Mouse (Mus musculus): Measurements from ENCODE around the gene Hfe. TPM values are rescaled to one million over a fixed set of nuclear protein-coding genes. Genes with fewer than 3 reads are reported as not detected.

Gene Hfe
- total and polyA plus RNA-seq, 3 experiments = 0.08 to 1.0 (median 0.39) TPM

DNA sequence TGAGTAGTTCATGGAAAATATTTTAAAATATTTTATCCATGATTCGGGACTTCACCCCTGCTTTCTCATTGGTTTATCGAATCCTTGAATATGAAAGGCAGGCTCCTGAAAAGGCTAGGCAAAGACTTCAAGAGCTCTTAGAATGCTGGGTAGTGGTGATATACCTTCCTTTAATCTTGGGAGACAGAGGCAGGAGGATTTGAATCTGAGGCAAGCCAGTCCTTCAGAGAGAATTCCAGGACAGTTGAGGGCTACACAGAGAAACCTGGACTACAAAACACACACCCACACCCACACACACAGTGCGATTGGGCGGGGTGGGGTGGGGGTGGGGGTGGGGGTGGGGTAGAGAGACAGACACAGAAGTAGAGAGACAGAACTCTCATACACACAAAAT, 37.2 kb upstream of the Hfe start:
- Histone ChIP-seq H3K4me3 (replicated peaks in 1 of 3; ENCODE audit: low read depth in 2 of 3, low read length in 2 of 3, poor library complexity in 1 of 3) (no peak overlapping the region), H3K27ac (ENCODE audit: insufficient read depth, low read depth) (peak overlapping the region; percentile 80), H3K4me1 (ENCODE audit: control insufficient read depth in 1 of 2, insufficient read depth in 2 of 2) (peaks cover 3 to 31% of the 10 kb centered on the region in 2 experiments; a peak in 3 of 4 replicates), H3K4me2 (ENCODE audit: insufficient read depth, low read depth, poor library complexity, severe bottlenecking) (peak overlapping the region; percentile 93), H3K79me2 (replicated peaks; ENCODE audit: control insufficient read depth, extremely low read depth, insufficient read depth, poor library complexity, severe bottlenecking) (no peaks in the 10 kb centered on the region), H3K9me3 (replicated peaks; ENCODE audit: low read length) (no peaks in the 10 kb centered on the region), H3K36me3 (replicated peaks in 1 of 2; ENCODE audit: control insufficient read depth in 1 of 2, insufficient read depth in 1 of 2, low read length in 1 of 2) (no peaks in the 10 kb centered on the region), H3K9ac (ENCODE audit: insufficient read depth, low read depth) (peak overlapping the region; percentile 90), H3K27me3 (replicated peaks) (no peaks in the 10 kb centered on the region)
- no peak for DNase-seq (ENCODE audit: extremely low read depth)
- dilution Hi-C loops (cut with MboI; ENCODE audit: extremely low pct_ligation_motif_present, extremely low pct_unique_long_range_greater_than_20kb, low sequenced_read_pairs) = loop anchor here (10.0 kb wide), 1 partner anchor 53 kb away; the partner anchor contains the start of genes Hist1h1t and Hist1h4c
- TF ChIP-seq TBP (conservative IDR thresholded peaks at IDR 0.05; ENCODE audit: low read depth, low read length) (peak; percentile 23; the same call in 1 of the 2 replicates), ZNF384 (IDR thresholded peaks at IDR 0.05; ENCODE audit: low read depth, low read length) (no peak)
- in situ Hi-C loops (cut with MboI; ENCODE audit: low pct_ligation_motif_present, low pct_unique_long_range_greater_than_20kb, low sequenced_read_pairs) = no loop called here

DNA sequence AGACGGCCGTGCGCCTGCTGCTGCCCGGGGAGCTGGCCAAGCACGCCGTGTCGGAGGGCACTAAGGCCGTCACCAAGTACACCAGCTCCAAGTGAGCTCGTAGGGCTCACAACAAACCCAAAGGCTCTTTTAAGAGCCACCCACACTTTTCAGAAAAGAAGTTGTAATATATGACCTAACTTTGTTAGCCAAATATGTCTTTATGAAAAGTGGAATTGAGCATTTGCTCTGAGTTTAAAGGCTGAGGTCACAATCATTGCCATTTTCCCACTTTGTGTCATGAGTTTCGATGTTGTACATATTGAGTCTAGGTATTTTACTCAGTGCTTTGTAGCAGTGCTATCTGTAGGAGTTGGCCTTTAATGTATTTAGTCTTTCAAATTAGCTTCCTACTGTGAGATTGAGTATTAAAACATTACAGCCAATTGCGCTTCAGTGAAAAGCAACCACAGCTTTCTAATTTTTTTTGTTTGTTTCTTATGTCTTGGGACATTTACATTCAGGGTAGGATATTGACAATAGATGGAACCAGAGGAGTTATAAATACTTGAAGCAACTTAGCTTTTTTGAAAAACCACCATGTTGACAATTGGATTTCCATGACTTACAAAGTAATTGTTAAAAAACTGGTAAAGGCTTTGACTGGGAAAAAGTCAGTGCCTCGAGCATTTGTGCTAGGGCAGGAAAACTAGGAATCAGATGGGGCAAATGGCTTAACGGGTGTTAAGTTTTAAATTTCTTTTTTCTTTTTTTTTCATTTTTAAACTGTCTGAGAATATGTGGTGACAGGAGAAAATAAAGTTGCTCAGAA, 36.6 kb upstream of the Hfe start:
- no peaks in the 10 kb centered on the region for H3K79me2 ChIP-seq (replicated peaks; ENCODE audit: control insufficient read depth, extremely low read depth, insufficient read depth, poor library complexity, severe bottlenecking)
- peak overlapping the region; percentile 90 for H3K9ac ChIP-seq (ENCODE audit: insufficient read depth, low read depth)
- in situ Hi-C loops (cut with MboI; ENCODE audit: low pct_ligation_motif_present, low pct_unique_long_range_greater_than_20kb, low sequenced_read_pairs) = no loop called here
- dilution Hi-C loops (cut with MboI; ENCODE audit: extremely low pct_ligation_motif_present, extremely low pct_unique_long_range_greater_than_20kb, low sequenced_read_pairs) = loop anchor here (10.0 kb wide), 1 partner anchor 52 kb away; the partner anchor contains the start of genes Hist1h1t and Hist1h4c
- TF ChIP-seq RCOR1 (conservative IDR thresholded peaks at IDR 0.05; ENCODE audit: low read depth, low read length) (peak; percentile 68), E2F4 (IDR thresholded peaks at IDR 0.05; ENCODE audit: insufficient replicate concordance, low read depth, low read length) (0 out of 2 replicates have a peak, but pooled peaks have one; percentile 20), MEF2A (IDR thresholded peaks at IDR 0.05; ENCODE audit: borderline replicate concordance, low read depth, low read length) (no peak), ZMIZ1 (IDR thresholded peaks at IDR 0.05; ENCODE audit: low read depth, low read length) (peak; percentile 99), USF2 (conservative IDR thresholded peaks at IDR 0.05; ENCODE audit: low read depth, low read length) (peak; percentile 9; the same call in 1 of the 2 replicates), UBTF (IDR thresholded peaks at IDR 0.05; ENCODE audit: low read depth, low read length) (peak; percentile 92; the same call in 1 of the 2 replicates), NELFE (IDR thresholded peaks at IDR 0.05; ENCODE audit: low read depth, low read length) (0 out of 2 replicates have a peak, but pooled peaks have one; percentile 60), ZNF384 (IDR thresholded peaks at IDR 0.05; ENCODE audit: low read depth, low read length) (0 out of 2 replicates have a peak, but pooled peaks have one; percentile 29), SMC3 (IDR thresholded peaks at IDR 0.05; ENCODE audit: low read depth, low read length) (no peak), CHD1 (IDR thresholded peaks at IDR 0.05; ENCODE audit: low read depth, low read length) (peak; percentile 60), POLR2A (IDR thresholded peaks at IDR 0.05; ENCODE audit: low read depth, low read length) (peak; percentile 91), ELF1 (IDR thresholded peaks at IDR 0.05; ENCODE audit: low read depth, low read length) (no peak), POLR2AphosphoS2 (IDR thresholded peaks at IDR 0.05; ENCODE audit: low read depth, low read length) (peak; percentile 100), SIN3A (IDR thresholded peaks at IDR 0.05; ENCODE audit: low read length) (peak; percentile 47; the same call in 1 of the 2 replicates), TBP (conservative IDR thresholded peaks at IDR 0.05; ENCODE audit: low read depth, low read length) (peak; percentile 54; the same call in 1 of the 2 replicates), BHLHE40 (IDR thresholded peaks at IDR 0.05; ENCODE audit: low read depth, low read length) (no peak)
- DNase-seq (ENCODE audit: extremely low read depth) = no peak
- no peaks in the 10 kb centered on the region for H3K27me3 ChIP-seq (replicated peaks)
- H3K27ac ChIP-seq (ENCODE audit: insufficient read depth, low read depth) = peak overlapping the region; percentile 99
- H3K4me3 ChIP-seq (replicated peaks in 1 of 3; ENCODE audit: low read depth in 2 of 3, low read length in 2 of 3, poor library complexity in 1 of 3) = peak overlapping the region in 1 of 3 experiments; percentile 48
- H3K4me2 ChIP-seq (ENCODE audit: insufficient read depth, low read depth, poor library complexity, severe bottlenecking) = peak overlapping the region; percentile 93; the same call in 1 of the 2 replicates
- H3K9me3 ChIP-seq (replicated peaks; ENCODE audit: low read length) = no peaks in the 10 kb centered on the region
- H3K36me3 ChIP-seq (replicated peaks in 1 of 2; ENCODE audit: control insufficient read depth in 1 of 2, insufficient read depth in 1 of 2, low read length in 1 of 2) = no peaks in the 10 kb centered on the region
- peaks cover 3 to 37% of the 10 kb centered on the region in 2 experiments; a peak in 3 of 4 replicates for H3K4me1 ChIP-seq (ENCODE audit: control insufficient read depth in 1 of 2, insufficient read depth in 2 of 2)

Measured in CH12.LX (cell line).